Mouse (Mus musculus) frontal cortex, postnatal 36 days (tissue): ENCODE results near the gene Zfp423.

Experiments used
- DNase-seq, 2 experiments: peaks; one replicate each; pipeline ENCODE4 v3.0.0; 2022; ENCODE audit warnings: low spot score in 2 of 2

Gene Zfp423

GRCm38 (mm10) chr8:87619118-87619517 is 340.3 kb downstream of the Zfp423 start:
- DNase-seq: peak; percentile 6 to 50

- DNase-seq: no peak
These were observed 345.7 kb downstream of the Zfp423 start for GRCm38 (mm10) chr8:87613701-87614100.
